ENCODE assay signal across 32 mouse cellular contexts in the genomic region with DNA sequence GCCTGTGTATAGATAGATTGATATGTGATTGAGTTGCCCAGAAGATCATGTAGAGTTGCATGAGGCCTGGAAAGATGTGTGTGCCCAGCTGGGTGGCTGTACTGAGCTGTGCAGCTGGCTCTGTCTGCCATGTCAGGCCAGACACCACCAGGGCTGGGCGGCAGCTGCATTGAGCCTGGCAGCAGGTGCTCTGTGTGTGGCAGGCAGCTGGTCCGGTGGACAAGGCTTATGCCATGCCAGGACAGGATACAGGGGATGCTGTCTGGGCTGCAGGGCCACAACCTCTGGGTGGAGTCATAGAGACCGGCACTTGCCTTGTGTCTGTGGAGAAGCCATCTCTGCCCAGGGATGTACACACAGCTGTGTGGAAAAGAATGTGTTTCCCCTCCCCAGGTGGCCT. TPM values are rescaled to one million over a fixed set of nuclear protein-coding genes. Genes with fewer than 3 reads are reported as not detected.
DNase-seq lines count a peak whose midpoint lies in the region; ATAC-seq and TF ChIP-seq lines count a peak whose summit lies in the region.
"Had no signal": no experiment of that assay in that cellular context is flagged by ENCODE, and none has a peak within 500 bp of the region (broad histone marks: within the 10 kb centered on the region; RNA-seq: fewer than 3 reads in every experiment).

No protein-coding gene starts in this region.

- no peak overlapping the region for H3K4me3 ChIP-seq in forebrain, embryonic 10.5 days
- no peak overlapping the region for H3K4me3 ChIP-seq in forebrain, embryonic 13.5 days
- no peak overlapping the region for H3K4me3 ChIP-seq in kidney, postnatal 0 days (replicated peaks; ENCODE audit: low read depth, low read length)
- no peak overlapping the region for H3K4me3 ChIP-seq in midbrain, embryonic 13.5 days (replicated peaks)
- H3K4me3 ChIP-seq in midbrain, embryonic 16.5 days (ENCODE audit: low read depth, low read length) = no peak overlapping the region
- no peak overlapping the region for H3K4me3 ChIP-seq in heart, embryonic 12.5 days
- H3K4me3 ChIP-seq: forebrain, embryonic 15.5 days; heart, embryonic 13.5 days; kidney, embryonic 15.5 days; limb, embryonic 12.5 days; lung, embryonic 15.5 days; midbrain, embryonic 15.5 days; neural tube, embryonic 12.5 days had no signal

- 85% methylated on average over 3 of the region's 3 CpGs for WGBS in forebrain, embryonic 10.5 days
- WGBS in forebrain, embryonic 13.5 days = 92% methylated on average over 3 of the region's 3 CpGs
- 85% methylated on average over 3 of the region's 3 CpGs for WGBS in kidney, postnatal 0 days
- 72% methylated on average over 3 of the region's 3 CpGs for WGBS in midbrain, embryonic 13.5 days
- 75% methylated on average over 3 of the region's 3 CpGs for WGBS in midbrain, embryonic 16.5 days
- 77% methylated on average over 3 of the region's 3 CpGs for WGBS in heart, embryonic 12.5 days

- H3K4me2 ChIP-seq in forebrain, embryonic 13.5 days = no peak overlapping the region
- H3K4me2 ChIP-seq in kidney, postnatal 0 days (ENCODE audit: low read length) = no peak overlapping the region
- no peak overlapping the region for H3K4me2 ChIP-seq in midbrain, embryonic 13.5 days (replicated peaks)
- H3K4me2 ChIP-seq in midbrain, embryonic 16.5 days (ENCODE audit: low read length) = no peak overlapping the region
- H3K4me2 ChIP-seq in heart, embryonic 12.5 days = no peak overlapping the region
- H3K4me2 ChIP-seq: forebrain, embryonic 15.5 days; heart, embryonic 13.5 days; hindbrain, embryonic 14.5 days; kidney, embryonic 15.5 days; limb, embryonic 12.5 days; liver, embryonic 11.5 days; lung, embryonic 15.5 days; midbrain, embryonic 15.5 days; neural tube, embryonic 12.5 days had no signal

- TF ChIP-seq CTCF in kidney, postnatal 0 days (IDR thresholded peaks at IDR 0.05; ENCODE audit: low read depth) = no peak

- no peaks in the 10 kb centered on the region for H3K9me3 ChIP-seq in forebrain, embryonic 10.5 days
- H3K9me3 ChIP-seq in forebrain, embryonic 13.5 days (replicated peaks) = no peaks in the 10 kb centered on the region
- no peaks in the 10 kb centered on the region for H3K9me3 ChIP-seq in kidney, postnatal 0 days (replicated peaks; ENCODE audit: low read length)
- H3K9me3 ChIP-seq in midbrain, embryonic 13.5 days = no peaks in the 10 kb centered on the region
- no peaks in the 10 kb centered on the region for H3K9me3 ChIP-seq in midbrain, embryonic 16.5 days (replicated peaks; ENCODE audit: control insufficient read depth, low read length, poor library complexity, severe bottlenecking)
- H3K9me3 ChIP-seq in heart, embryonic 12.5 days (replicated peaks) = no peaks in the 10 kb centered on the region
- H3K9me3 ChIP-seq: forebrain, embryonic 15.5 days; heart, embryonic 13.5 days; kidney, embryonic 15.5 days; limb, embryonic 12.5 days; lung, embryonic 15.5 days; midbrain, embryonic 15.5 days; neural tube, embryonic 12.5 days had no signal

- H3K36me3 ChIP-seq in forebrain, embryonic 10.5 days (replicated peaks) = peaks cover 5% of the 10 kb centered on the region; the same call in 1 of the 2 replicates
- no peaks in the 10 kb centered on the region for H3K36me3 ChIP-seq in forebrain, embryonic 13.5 days (ENCODE audit: poor library complexity, severe bottlenecking)
- no peaks in the 10 kb centered on the region for H3K36me3 ChIP-seq in kidney, postnatal 0 days (ENCODE audit: insufficient read depth, low read length)
- no peaks in the 10 kb centered on the region for H3K36me3 ChIP-seq in midbrain, embryonic 13.5 days
- H3K36me3 ChIP-seq in midbrain, embryonic 16.5 days (ENCODE audit: control insufficient read depth, insufficient read depth, low read length) = no peaks in the 10 kb centered on the region
- no peaks in the 10 kb centered on the region for H3K36me3 ChIP-seq in heart, embryonic 12.5 days
- H3K36me3 ChIP-seq: forebrain, embryonic 15.5 days; heart, embryonic 13.5 days; kidney, embryonic 15.5 days; limb, embryonic 12.5 days; lung, embryonic 15.5 days; midbrain, embryonic 15.5 days; neural tube, embryonic 12.5 days had no signal

- no peak overlapping the region for H3K9ac ChIP-seq in forebrain, embryonic 13.5 days
- H3K9ac ChIP-seq in kidney, postnatal 0 days (ENCODE audit: low read depth, low read length) = 0 out of 2 replicates have a peak overlapping the region, but pooled peaks have one; percentile 4
- H3K9ac ChIP-seq in midbrain, embryonic 13.5 days (replicated peaks) = 0 out of 2 replicates have a peak overlapping the region, but pooled peaks have one; percentile 28
- no peak overlapping the region for H3K9ac ChIP-seq in midbrain, embryonic 16.5 days (ENCODE audit: low read depth, low read length)
- H3K9ac ChIP-seq in heart, embryonic 12.5 days = no peak overlapping the region
- H3K9ac ChIP-seq: forebrain, embryonic 15.5 days; heart, embryonic 13.5 days; hindbrain, embryonic 14.5 days; kidney, embryonic 15.5 days; limb, embryonic 12.5 days; lung, embryonic 15.5 days; midbrain, embryonic 15.5 days; neural tube, embryonic 12.5 days had no signal

- 0 out of 2 replicates have a peak overlapping the region, but pooled peaks have one; percentile 1 for H3K27ac ChIP-seq in forebrain, embryonic 10.5 days
- no peak overlapping the region for H3K27ac ChIP-seq in forebrain, embryonic 13.5 days
- no peak overlapping the region for H3K27ac ChIP-seq in kidney, postnatal 0 days
- H3K27ac ChIP-seq in midbrain, embryonic 13.5 days = no peak overlapping the region
- no peak overlapping the region for H3K27ac ChIP-seq in midbrain, embryonic 16.5 days (ENCODE audit: low read length)
- H3K27ac ChIP-seq in heart, embryonic 12.5 days (ENCODE audit: poor library complexity, severe bottlenecking) = no peak overlapping the region
- H3K27ac ChIP-seq: forebrain, embryonic 15.5 days; heart, embryonic 13.5 days; hindbrain, embryonic 14.5 days; kidney, embryonic 15.5 days; limb, embryonic 12.5 days; lung, embryonic 15.5 days; midbrain, embryonic 15.5 days; neural tube, embryonic 12.5 days had no signal

- peaks cover 32% of the 10 kb centered on the region for H3K4me1 ChIP-seq in forebrain, embryonic 10.5 days
- H3K4me1 ChIP-seq in forebrain, embryonic 13.5 days = no peaks in the 10 kb centered on the region
- H3K4me1 ChIP-seq in kidney, postnatal 0 days (replicated peaks; ENCODE audit: insufficient read depth, low read length) = no peaks in the 10 kb centered on the region
- H3K4me1 ChIP-seq in midbrain, embryonic 13.5 days (replicated peaks) = no peaks in the 10 kb centered on the region
- H3K4me1 ChIP-seq in midbrain, embryonic 16.5 days (ENCODE audit: control insufficient read depth, insufficient read depth, low read length) = no peaks in the 10 kb centered on the region
- no peaks in the 10 kb centered on the region for H3K4me1 ChIP-seq in heart, embryonic 12.5 days (replicated peaks)
- H3K4me1 ChIP-seq: forebrain, embryonic 15.5 days; heart, embryonic 13.5 days; limb, embryonic 12.5 days; midbrain, embryonic 15.5 days; neural tube, embryonic 12.5 days had no signal

- DNase-seq in forebrain, embryonic 10.5 days (ENCODE audit: extremely low spot score, low spot score) = no peak
- no peak for DNase-seq in kidney, postnatal 0 days (ENCODE audit: low spot score)
- no peak for DNase-seq in kidney, postnatal 4 days
- DNase-seq: adrenal gland, postnatal 25 days; cerebellum, adult 18-20 months; cerebellum, postnatal 10 days; gastrocnemius, postnatal 25 days; heart, adult 18-20 months; heart, postnatal 10 days; kidney, adult 18-20 months; kidney, postnatal 36 days; layer of hippocampus, postnatal 36 days; right cerebral cortex, adult 18-20 months; spleen, adult 18-20 months; thymus, adult 18-20 months; thymus, postnatal 25 days had no signal

- H3K27me3 ChIP-seq in forebrain, embryonic 10.5 days (ENCODE audit: poor library complexity, severe bottlenecking) = peaks cover 10% of the 10 kb centered on the region
- H3K27me3 ChIP-seq in forebrain, embryonic 13.5 days = no peaks in the 10 kb centered on the region
- H3K27me3 ChIP-seq in kidney, postnatal 0 days (ENCODE audit: insufficient read depth, low read length) = no peaks in the 10 kb centered on the region
- peaks cover 9% of the 10 kb centered on the region; the same call in 1 of the 2 replicates for H3K27me3 ChIP-seq in midbrain, embryonic 13.5 days
- H3K27me3 ChIP-seq in midbrain, embryonic 16.5 days (ENCODE audit: control insufficient read depth, insufficient read depth, low read depth, low read length) = peaks cover 1% of the 10 kb centered on the region; the same call in 1 of the 2 replicates
- H3K27me3 ChIP-seq in heart, embryonic 12.5 days (replicated peaks) = peaks cover 9% of the 10 kb centered on the region
- H3K27me3 ChIP-seq: forebrain, embryonic 15.5 days; kidney, embryonic 15.5 days; lung, embryonic 15.5 days; midbrain, embryonic 15.5 days; neural tube, embryonic 12.5 days had no signal

- no peak for ATAC-seq in forebrain, embryonic 13.5 days
- ATAC-seq in kidney, postnatal 0 days (replicated peaks; ENCODE audit: low FRiP score, low read depth) = no peak
- no peak for ATAC-seq in midbrain, embryonic 13.5 days
- no peak for ATAC-seq in midbrain, embryonic 16.5 days
- no peak for ATAC-seq in heart, embryonic 12.5 days (ENCODE audit: insufficient number of reproducible peaks, low FRiP score)
- ATAC-seq: forebrain, embryonic 15.5 days; midbrain, embryonic 15.5 days had no signal

RNA-seq across cellular contexts. Expression of gene Wnt9a, which starts 16.3 kb away (rescaled TPM):
- polyA plus RNA-seq in forebrain, embryonic 10.5 days (2016; fragmentation: Nextera tagmentation; extraction: Ambion mirVana) = 9.9 and 10.9 TPM in 2 replicates
- 1.8 and 2.9 TPM in 2 replicates for polyA plus RNA-seq in forebrain, embryonic 13.5 days (2015; fragmentation: Nextera tagmentation; extraction: Ambion mirVana)
- 1.0 and 1.1 TPM in 2 replicates for polyA plus RNA-seq in kidney, postnatal 0 days (2015; fragmentation: Nextera tagmentation; extraction: Ambion mirVana)
- polyA plus RNA-seq in midbrain, embryonic 13.5 days (2015; fragmentation: Nextera tagmentation; extraction: Ambion mirVana) = 2.9 and 6.0 TPM in 2 replicates
- 3.0 and 3.6 TPM in 2 replicates for polyA plus RNA-seq in midbrain, embryonic 16.5 days (2015; fragmentation: Nextera tagmentation; extraction: Ambion mirVana)
- polyA plus RNA-seq in heart, embryonic 12.5 days (2016; fragmentation: Nextera tagmentation; extraction: Ambion mirVana) = 4.5 and 5.0 TPM in 2 replicates

RNA-seq across cellular contexts. Expression of gene Wnt3a, which starts 32.4 kb away (rescaled TPM):
- polyA plus RNA-seq in forebrain, embryonic 10.5 days (2016; fragmentation: Nextera tagmentation; extraction: Ambion mirVana) = 8.4 and 11.8 TPM in 2 replicates
- polyA plus RNA-seq in forebrain, embryonic 13.5 days (2015; fragmentation: Nextera tagmentation; extraction: Ambion mirVana) = 2.3 and 3.4 TPM in 2 replicates
- polyA plus RNA-seq in kidney, postnatal 0 days (2015; fragmentation: Nextera tagmentation; extraction: Ambion mirVana) = not detected in 2 replicates
- polyA plus RNA-seq in midbrain, embryonic 13.5 days (2015; fragmentation: Nextera tagmentation; extraction: Ambion mirVana) = 0.68 and 3.0 TPM in 2 replicates
- 0.21 and 0.26 TPM in 2 replicates for polyA plus RNA-seq in midbrain, embryonic 16.5 days (2015; fragmentation: Nextera tagmentation; extraction: Ambion mirVana)
- 0.08 TPM in 1 of 2 replicates, not detected in the other for polyA plus RNA-seq in heart, embryonic 12.5 days (2016; fragmentation: Nextera tagmentation; extraction: Ambion mirVana)
- polyA plus RNA-seq: heart, embryonic 13.5 days; intestine, embryonic 14.5 days; kidney, embryonic 15.5 days; liver, embryonic 11.5 days; liver, embryonic 16.5 days had no signal

RNA-seq across cellular contexts. Expression of gene Prss38, which starts 52.5 kb away (rescaled TPM):
- not detected in 2 replicates for polyA plus RNA-seq in forebrain, embryonic 10.5 days (2016; fragmentation: Nextera tagmentation; extraction: Ambion mirVana)
- not detected in 2 replicates for polyA plus RNA-seq in forebrain, embryonic 13.5 days (2015; fragmentation: Nextera tagmentation; extraction: Ambion mirVana)
- polyA plus RNA-seq in kidney, postnatal 0 days (2015; fragmentation: Nextera tagmentation; extraction: Ambion mirVana) = not detected in 2 replicates
- polyA plus RNA-seq in midbrain, embryonic 13.5 days (2015; fragmentation: Nextera tagmentation; extraction: Ambion mirVana) = not detected in 2 replicates
- not detected in 2 replicates for polyA plus RNA-seq in midbrain, embryonic 16.5 days (2015; fragmentation: Nextera tagmentation; extraction: Ambion mirVana)
- polyA plus RNA-seq in heart, embryonic 12.5 days (2016; fragmentation: Nextera tagmentation; extraction: Ambion mirVana) = not detected in 2 replicates
- polyA plus RNA-seq: forebrain, embryonic 15.5 days; heart, embryonic 13.5 days; hindbrain, embryonic 14.5 days; intestine, embryonic 14.5 days; kidney, embryonic 15.5 days; liver, embryonic 11.5 days; liver, embryonic 16.5 days; lung, embryonic 15.5 days; neural tube, embryonic 12.5 days; stomach, embryonic 16.5 days had no signal

Comparison
In these comparisons a context has a peak if more than half of its experiments do, and no peak if none do; other contexts are left out.
1. H3K9ac ChIP-seq: peak in kidney, postnatal 0 days (single experiment) and midbrain, embryonic 13.5 days (single experiment); none in forebrain, embryonic 13.5 days (single experiment), midbrain, embryonic 16.5 days (single experiment) and heart, embryonic 12.5 days (single experiment).